Mouse (Mus musculus) frontal cortex, adult (tissue): Measurements from ENCODE around the gene Ptprd.
"Not testable (repeated sequence)": the region's sequence is repeated elsewhere in the genome, so short reads cannot be mapped to it uniquely, and the experiment has no call there.

Experiments
- ATAC-seq: cut with Nextera tagmentation; 2 replicates; pipeline ENCODE4 v1.9.2; 2017; ENCODE audit warnings: mild to moderate bottlenecking, moderate library complexity, mixed read lengths; ENCODE audit not compliant: low TSS enrichment

Ptprd gene

DNA sequence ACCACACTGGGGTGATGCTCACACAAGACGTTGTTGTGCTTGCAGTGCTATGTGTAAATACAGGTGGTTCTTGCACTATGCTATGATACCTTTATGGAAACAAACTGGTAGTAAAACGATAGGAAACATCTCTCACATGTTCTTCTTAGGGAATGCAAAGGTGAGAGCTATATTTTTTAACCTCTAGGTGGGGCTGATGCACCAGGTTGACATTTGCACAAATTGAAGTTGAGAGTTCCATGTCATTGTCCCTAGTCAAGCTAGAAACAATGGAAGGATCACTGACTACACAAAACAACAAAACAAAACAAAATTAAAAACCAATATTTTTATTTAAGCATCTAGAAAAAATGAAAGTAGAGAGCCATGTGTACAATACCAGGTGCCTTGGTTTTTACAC lies 250.1 kb downstream of the Ptprd start:
- 0 out of 2 replicates have a peak, but pooled peaks have one; percentile 45 for ATAC-seq

DNA sequence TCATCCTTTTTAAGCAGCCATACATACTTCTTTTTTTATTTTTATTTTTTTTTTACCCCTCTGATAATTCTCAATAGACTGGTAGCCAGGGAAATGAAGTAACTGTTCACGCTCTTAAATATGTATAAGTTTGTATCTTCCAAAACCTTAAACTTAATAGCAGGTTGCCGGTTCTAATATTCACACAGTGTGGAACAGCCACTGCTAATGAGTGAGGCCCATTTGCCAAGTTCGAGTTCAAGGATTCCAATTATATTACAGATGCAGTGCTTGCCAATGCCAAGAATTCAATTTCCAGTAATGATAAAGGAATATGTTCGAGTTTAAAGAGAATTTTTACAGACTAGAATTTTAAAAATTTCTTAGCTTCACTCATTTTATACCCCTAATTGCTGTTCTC lies 322.3 kb downstream of the Ptprd start:
- no peak for ATAC-seq

DNA sequence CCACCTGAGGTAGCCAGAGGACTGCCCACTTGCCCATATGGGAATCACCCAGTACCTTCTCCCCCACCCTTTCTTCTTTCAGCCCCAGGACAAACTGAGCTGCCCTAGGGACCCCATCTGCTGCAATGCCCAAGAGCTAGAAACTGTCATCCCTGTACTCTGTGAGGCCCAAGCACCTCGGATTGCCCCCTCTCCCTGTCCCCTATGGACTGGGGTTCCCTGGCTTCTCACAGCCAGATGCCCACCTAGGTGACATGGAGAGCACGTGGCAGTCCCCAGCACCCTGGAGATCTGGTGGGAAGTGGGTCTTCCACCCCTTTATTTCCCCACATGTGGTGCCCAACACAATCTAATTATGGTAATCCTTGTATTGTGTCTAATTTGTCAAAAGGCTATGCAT lies 331.5 kb downstream of the Ptprd start:
- ATAC-seq: no peak

DNA sequence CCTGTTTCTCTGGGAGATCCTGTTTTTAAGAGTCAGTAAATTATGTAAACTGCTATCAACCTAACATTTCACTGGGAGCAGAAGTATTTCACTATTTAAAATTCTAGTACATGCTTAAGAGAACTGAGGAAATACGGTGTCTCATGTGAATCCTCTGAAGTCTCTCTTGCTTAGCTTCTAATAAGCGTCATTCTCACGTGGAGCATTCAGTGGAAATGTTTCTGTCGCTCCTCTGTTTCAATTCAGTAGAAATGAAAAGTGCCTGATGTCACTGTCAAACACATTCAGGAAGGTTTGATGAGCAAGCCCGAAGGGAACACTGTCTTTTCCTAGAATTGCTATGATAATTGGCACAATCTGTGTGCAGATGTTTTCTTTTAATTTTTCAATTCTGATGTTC lies 350.5 kb downstream of the Ptprd start:
- 0 out of 2 replicates have a peak, but pooled peaks have one; percentile 24 for ATAC-seq

DNA sequence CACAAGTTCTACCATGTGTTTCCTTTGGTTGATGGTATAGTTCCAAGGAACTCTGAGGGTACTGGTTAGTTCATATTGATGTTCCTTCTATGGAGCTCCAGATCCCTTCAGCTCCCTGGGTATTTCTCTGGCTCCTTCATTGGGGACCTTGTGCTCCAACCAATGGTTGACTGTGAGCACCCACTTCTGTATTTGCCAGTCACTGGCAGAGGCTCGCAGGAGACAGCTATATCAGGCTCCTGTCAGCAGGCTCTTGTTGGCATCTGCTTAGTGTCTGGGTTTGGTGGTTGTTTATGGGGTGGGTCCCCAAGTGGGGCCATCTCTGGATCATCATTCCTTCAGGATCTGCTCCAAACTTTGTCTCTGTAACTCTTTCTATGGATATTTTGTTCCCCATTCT lies 414.4 kb downstream of the Ptprd start:
- ATAC-seq: not testable (repeated sequence)

DNA sequence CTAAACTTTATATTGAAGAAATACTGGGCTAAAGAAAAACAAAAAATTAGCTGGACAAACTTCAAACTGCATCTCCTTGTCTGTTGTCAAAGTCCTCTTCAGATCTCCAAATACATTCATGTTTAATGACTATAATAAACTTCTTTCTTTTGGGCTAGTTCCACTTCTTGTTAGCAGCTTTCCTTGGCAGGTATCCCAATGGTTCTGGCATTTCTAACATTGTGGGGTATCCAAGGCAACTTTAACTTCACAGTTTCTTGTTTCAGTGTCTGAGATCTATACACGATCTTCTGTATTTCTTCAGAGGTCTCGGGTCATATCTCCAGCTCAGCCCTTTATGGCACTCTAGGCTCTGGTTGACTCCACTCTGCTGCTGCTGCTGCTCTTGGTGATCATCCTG lies 434.5 kb downstream of the Ptprd start:
- 0 out of 2 replicates have a peak, but pooled peaks have one; percentile 23 for ATAC-seq

DNA sequence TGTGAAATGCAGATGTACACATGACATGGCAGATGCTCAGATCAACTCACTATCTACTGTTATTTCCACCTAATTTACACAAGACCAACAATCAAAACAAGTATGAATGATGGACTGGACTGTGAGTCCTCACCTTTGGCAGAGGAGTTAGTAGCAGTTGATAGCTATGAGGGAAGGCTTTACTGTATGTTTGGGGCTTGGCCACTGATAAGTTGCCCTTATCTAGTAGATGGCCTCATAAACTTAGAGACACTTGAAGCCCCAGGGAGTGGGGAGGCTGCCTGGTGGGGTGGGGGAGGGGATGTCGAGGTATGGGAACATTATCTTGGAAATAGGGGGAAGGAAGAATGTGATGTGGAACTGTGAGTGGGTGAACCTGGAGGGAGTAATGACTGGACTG lies 448.0 kb downstream of the Ptprd start:
- no peak for ATAC-seq

DNA sequence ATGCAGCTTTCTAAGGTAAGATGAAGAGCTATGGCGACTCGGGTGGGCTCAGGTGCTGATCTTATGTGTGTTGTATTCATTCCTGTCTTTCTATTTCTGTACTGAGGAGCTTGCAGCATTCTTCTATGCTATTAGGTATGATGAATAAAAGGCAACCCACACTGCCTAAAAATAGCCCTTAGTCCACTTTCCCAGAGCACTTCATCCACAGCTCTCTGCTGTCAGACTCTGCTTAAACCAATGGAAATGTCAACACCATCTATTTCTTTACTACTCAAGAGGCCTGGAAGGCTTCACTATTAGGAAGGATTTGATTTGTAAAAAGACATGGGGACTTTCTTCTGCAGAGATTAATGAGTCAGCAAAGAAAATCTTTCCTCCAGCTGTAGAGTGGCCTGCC lies 468.4 kb downstream of the Ptprd start:
- ATAC-seq: peak; percentile 64; the same call in 1 of the 2 replicates

DNA sequence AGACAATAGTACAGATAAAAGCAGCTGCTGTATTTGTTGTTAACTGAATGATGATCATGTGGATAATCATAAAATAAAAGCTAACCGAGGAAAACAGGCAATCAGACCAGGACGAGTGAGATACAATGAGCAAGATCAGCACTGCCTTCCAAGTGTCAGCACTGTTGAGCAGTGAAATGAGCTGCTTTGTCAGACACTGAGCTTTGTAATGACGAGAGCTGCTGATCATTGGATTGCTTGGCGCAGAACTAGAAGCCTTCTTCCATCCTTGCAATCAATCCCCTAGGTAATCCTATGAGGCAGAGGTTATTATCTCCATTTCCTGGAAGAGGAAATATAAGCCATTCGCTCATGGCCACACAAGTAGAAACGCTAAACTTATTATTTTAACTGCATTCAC lies 489.9 kb downstream of the Ptprd start:
- peak; percentile 38; the same call in 1 of the 2 replicates for ATAC-seq

DNA sequence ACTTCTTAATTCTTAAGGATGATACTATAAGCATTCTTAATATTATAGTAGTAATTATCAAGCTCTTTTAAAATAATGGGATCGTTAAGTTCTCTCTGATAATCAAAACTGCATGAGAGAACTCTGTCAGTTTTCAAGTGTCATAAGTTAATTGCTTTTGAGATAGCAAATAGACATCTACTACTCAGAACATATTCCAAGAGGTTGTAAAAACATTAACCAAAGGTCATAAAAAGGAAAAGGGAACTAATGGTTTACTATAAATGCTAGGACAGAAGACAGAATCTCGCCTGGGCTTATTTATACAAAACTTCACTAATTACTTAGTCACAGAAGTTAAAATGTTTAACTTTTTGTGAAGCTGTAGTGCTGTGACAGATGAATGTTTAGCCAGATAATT lies 494.0 kb downstream of the Ptprd start:
- ATAC-seq: no peak

DNA sequence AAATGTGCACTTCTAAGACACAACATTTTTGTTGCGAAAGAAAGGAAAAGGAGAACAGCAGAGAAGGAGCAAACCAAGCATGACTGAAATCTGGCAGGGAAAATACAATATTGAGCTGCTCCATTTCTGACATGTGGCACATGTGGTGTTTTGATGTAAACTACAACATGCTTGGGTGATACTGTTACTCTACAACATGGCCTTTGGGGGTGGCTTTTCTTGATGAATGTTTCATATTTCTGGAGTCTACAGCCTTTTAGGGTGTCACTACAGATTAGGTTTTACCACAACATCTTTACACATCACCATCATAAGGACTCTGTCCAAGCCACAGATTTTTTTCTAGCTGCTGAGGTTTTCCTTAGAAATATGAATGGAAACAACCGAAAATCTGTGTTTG lies 501.5 kb downstream of the Ptprd start:
- no peak for ATAC-seq

DNA sequence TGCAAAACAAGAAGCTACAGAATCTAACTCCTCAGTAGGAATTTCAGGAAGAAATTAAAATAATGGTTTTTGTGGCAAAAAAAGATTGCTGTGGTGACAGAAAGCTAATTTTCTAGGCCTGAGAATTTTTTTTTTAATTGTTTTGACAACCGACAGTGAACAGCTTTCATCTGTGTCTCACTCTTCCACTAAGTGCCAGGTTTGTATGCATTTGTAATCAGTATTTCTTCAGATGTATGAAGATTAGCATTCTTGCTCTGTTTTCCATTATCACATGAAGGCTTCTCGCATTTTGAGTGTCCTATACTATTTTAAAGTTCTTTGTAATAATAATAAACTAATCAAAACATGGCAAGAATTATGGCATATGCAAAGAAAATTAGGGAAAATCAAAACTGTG lies 513.5 kb downstream of the Ptprd start:
- ATAC-seq: no peak

DNA sequence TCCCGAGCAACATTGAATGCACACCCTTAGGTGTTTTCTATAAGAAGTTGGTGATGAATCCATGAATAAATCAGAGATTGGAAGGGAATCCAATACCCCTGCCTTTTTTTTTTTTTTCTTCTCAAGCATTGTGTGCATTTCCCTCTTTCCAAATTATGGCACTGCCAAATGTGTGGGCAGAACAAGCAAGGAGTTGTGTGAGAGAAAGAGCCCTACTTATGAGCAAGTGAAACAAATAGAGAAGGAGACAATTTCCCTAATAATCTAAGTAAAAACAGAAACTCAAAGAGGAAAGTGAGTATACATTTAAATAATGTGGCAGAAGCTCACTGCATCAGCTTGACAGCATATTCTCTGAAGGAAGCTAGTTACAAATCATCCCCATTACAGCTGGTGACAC lies 536.0 kb downstream of the Ptprd start:
- ATAC-seq: peak; percentile 68

DNA sequence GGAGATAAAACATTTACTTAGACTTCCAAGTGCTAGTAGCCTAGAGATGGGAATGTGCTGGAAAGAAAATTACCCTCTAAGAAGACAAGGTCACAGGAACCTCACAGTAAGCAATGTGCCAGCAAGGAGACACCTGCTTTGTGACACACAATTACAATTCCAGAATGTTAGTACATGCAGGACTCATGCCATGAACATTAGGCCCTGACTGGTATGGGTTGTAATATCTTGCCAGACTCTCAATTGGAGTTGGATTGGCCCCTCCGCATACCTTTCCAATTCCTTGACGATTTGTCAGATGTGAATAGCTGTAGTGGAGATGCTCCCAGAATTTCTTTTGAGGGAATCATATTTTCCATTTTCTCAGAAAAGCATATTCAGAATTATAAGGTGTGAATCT lies 547.0 kb downstream of the Ptprd start:
- ATAC-seq: no peak

DNA sequence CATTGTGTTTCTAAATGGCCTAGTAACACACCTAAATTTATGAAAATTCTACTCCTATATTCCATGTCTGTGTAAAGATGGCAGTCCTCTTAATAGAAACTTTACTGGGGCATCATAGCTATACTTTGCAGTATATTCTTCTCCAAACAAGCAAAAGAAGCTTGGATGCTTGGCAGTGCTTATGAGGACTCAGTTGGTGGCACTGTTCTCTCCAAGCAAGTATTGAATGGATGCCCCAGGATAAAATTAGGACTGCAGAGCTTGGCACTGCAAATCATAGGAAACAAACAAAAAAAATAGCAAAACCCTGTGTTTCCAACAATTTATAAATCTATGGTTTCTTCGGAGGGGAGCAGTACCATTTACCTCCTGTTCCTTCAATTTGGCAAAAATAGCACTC lies 549.5 kb downstream of the Ptprd start:
- peak; percentile 79 for ATAC-seq

DNA sequence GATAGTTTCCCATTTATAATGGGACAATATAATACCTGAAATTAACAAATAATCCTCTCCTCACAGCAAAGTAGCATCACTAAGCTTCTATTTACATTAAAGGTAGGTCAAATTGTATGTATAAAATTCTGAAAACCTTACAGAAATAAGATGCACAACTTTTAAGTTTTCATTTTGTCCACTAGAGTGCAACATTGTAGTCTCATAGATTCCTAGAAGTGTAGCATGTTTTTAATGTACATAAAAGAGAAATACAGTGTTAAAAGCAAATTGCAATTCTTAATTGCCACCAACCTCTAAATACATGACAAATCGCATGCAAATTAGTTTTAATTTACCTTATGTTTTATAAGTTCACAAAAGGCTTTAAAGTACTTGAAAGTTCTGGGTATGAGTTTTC lies 556.1 kb downstream of the Ptprd start:
- ATAC-seq: peak; percentile 50; the same call in 1 of the 2 replicates

DNA sequence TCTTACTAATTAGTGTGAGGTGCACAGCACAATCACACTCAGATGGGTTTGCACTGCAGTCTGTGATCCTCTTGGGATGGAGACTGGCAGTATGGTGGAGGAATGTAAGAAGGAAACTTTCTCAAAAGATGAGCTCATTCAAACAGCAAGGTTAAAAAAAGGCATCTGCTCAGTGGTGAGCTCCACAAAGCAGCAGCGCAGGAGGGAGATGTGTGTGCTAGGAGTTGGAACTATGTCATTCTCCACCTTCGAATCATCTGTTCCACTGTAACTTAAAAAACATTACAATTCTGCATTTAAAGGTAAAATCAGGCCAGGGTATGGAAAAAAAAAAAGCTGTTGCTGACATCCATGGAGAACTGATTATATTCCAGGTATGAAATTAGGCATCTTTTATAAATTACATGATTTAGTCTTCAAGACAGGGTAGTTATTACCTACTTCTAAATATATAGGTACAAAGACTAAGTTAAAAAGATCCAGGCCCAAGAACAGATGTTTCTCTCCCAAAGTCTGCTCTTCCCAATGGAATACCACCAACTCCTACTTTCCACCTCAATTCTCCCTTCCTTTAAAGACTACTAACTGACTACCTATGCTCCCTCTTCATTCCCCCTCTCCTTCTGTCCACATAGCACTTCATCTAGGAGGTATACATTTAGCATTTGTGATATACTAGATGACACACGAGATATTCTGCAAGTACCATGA lies 562.0 kb downstream of the Ptprd start:
- ATAC-seq: peak; percentile 72

DNA sequence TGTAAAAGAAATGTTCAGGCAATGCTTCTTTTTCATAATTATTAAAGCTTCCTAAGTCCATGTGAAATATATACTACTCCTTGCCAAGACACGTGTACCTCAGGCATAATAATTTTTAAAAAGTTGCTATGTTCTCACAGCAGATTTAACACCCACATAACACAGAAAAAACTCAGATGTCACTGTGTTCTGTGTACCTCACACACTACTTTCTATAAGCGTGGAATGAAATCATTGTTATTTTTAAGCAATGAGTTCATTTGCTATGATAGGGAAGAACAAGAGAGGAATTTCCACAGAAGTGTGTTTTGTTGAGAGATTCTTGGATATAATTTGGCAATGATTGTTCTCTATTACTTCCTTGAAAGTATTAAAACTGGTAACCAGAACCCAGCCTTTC lies 562.9 kb downstream of the Ptprd start:
- peak; percentile 31 for ATAC-seq

DNA sequence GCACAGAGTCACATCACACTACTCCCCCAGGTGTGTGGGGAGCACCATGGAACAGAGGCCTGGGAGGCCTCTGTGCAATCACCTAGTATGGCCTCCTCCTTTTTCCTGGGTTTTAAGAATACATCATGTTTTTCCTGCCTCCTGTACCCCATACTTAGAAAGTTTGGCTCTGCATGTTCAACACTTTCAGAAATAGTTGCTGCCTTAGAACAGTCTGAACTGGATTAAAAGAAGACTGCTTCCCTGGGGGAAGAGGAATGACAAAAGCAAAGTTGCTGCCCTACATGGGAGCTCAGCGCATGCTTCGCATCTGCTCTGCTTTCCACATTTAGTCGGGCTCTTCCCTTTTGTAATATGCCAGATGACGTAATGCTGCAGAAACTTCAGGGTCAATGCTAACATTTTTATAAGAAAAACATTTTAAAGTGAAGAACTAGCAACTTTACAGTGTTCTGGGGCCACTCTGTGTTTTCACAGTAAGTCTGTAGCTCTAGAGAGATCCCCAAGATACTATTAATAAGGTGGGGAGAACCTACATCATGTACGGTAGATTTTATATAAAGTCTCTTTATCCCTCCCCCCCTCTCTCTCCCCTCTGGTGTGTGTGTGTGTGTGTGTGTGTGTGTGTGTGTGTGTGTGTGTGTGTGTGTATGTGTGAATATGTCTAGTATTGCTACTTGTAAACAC lies 564.2 kb downstream of the Ptprd start:
- peak; percentile 83 for ATAC-seq

DNA sequence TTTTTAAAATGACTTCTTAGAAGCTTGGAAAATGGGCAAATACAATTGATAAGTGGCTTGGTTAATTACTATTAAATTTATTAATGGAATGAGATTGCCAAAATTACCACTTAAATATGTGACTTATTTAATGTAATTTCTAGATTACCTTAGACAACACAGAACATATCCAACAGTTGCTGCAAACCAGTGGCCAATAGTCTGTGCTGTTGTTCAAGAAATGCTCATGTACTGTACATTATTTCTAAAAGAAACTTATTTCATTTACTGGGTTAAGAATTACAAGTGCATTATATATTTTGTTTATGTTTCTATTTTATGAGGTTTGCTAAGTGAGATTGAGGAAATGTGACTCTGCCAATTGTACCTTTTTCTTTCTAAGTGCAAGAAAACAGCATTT lies 567.3 kb downstream of the Ptprd start:
- ATAC-seq: no peak

DNA sequence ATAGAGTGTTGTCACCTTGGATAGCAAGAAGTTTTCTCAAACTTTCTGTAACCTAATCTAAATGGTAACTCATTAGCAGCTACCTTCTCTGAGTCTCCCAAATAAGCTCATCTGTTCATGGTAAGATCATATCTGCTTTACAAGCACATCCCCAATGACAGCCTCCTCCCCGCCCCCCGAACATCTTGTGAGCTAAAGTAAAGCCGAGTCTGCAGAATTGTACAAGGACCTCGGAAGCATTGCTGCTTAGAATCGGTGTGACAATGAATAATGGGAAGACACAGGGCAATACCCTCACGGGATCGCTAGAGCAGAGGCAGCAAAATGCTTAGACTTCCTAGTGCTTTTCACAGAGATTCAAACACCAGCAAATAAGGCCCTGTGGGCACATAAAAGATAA lies 571.7 kb downstream of the Ptprd start:
- ATAC-seq: peak; percentile 48

DNA sequence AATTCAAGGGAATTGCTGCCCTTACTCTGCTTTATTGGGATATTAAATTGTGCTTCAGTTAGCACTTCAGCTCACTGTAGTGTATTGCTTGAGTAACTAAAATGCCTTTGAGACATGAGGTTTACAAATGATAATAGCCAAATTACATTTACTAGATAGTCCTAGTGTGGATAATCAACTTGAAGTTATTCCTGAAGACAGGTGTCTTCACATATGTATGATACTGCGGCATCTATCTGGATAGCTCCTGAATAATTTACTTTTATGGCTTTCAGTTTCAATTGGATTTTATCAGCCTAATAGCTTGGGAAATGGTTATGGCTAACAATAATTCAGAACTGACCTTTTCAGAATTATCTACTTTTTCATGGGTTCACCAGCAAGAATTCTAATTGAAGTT lies 598.6 kb downstream of the Ptprd start:
- no peak for ATAC-seq

DNA sequence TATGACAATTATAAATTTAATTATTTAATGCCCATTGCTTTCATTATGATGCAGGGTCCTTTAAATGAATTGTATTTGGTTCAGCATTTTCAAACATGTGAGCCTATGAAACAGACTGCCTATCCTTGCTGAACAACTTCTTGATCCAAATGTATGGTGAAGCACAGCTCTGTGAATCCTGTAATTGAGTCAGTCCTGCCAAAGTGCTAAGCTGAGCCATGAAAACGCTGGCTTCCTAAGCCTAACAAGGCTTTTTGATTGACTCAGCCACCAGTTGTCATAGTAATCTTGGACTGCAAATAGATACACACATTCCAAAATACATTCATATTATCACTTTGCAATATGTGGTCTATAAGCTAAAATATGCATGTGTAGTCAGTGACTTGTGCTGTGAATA lies 625.1 kb downstream of the Ptprd start:
- peak; percentile 80 for ATAC-seq

DNA sequence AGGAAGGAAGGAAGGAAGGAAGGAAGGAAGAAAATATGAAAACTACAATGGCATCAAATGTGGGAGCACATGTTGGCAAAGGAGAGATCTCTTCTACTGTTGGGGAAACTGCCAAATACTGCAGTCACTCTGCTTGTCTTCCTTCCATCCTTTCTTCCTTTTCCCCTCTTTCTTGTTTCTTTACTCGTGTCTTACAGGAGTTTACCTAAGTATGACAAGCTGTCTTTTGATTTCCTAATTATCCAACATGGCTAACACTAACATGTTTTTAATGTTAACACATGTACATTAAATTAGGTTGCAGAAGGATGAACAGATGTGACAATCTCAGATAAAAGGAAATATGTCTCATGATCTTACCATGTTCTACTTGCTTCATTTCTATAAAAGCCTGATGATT lies 625.5 kb downstream of the Ptprd start:
- no peak for ATAC-seq
